Mouse (Mus musculus) induced T-regulatory cell, adult 2 months (primary cell): ENCODE measurements at regions not wholly inside any gene's neighbourhood (a gene's known extent, or its start where the extent isn't known, plus 50 kb on each side); places are given as distances from the start of the nearest gene placed in this dataset.

ENCODE experiments used
- DNase-seq: peaks from one replicate; pipeline ENCODE4 v3.0.0-alpha.2; 2012; ENCODE audit warnings: low read depth

DNA sequence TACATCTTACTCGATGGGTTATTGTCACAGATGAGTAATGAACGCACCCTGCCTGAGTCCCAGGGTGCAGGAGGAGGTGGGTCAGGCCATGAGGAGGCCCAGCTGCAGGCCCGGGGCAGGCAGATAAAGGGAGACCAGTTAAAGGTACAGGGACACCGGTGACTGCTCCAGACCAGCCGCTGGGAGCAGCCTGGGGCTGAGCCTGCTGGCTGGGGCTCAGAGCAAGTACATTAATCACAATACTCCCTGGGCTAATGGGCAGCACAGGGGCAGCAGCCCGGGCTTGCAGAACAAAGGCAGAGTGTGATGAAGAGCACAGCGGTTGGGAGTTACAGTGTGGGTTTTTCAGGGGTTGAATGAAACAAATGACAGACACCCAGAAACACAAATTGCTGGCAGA is 154.4 kb upstream of the Rnf219 start:
- no peak for DNase-seq

DNA sequence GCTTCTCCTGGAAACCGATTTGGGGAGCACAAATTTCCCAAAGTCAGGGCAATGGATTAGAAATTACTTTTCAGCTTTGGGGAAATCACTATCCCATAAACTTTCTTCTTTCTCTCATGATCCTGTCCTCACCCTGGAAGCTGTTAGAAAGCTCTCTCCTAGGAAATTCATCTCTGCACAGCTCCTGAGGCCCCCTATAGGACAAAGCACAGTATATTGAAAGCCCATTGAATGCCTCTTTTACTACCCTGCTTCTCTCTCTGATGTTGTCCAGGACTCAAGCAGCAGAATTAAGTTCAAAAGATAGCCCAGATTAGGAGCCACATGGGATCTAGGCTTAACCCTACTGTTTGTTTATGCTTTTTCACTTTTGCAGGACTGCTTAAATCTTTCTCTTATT is 139.3 kb upstream of the Rnf219 start:
- DNase-seq, result no peak

DNA sequence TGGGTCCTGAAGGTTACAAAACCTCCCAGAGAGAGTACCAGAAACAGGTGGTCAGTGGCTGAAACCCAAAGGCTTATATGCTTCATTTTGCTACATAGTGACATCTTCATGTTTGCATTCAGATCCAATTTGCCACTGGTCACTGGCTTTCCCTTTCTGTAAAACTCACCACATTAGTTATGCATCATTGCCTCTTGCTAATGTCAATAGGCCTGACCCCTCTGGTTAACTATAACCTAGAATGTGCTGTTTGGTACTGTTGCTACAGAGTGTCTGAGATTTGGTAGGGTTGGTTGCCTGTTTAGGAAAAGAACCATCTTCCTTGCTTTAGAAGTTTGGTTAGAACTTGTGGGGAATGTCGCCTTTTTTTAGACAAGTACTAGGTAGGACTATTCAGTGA is 136.3 kb upstream of the Rnf219 start:
- no peak for DNase-seq

DNA sequence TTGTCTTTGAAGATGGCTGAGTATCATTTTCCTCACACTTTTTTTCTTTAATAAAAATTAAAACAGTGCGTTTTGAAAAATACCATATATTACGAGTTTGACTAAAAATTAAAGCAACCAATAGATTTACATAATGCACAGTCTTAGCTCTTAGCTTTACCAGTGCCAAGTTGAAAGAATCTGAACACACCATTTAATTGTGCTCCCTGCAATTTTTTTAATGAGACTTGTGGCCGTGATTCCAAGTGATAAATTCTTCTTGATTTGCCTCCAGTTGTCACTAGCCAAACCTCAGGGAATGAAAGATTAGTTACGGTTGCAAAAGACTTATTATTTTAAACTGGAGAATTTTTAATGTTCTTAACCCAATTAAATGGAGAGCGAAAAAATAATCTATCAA is 127.5 kb upstream of the Rnf219 start:
- no peak for DNase-seq

DNA sequence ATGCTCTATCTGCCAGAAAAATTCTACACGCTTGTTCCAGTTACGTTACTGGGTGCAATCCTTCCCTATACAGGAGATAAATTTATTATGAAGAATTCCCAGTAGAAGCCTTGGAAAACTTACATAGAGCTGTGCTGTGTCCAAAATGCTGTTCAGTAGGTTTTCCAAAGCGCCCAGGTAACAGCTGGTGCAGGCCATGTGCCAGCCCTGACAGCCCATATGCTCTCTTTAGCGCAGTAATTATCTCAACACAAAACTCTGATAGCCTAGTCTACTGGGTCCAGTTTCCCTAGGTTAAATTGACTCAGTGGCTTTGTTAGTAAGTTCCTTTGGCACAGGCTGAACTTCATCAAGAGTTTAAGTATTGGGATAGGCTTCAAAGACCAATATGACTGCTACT is 122.2 kb upstream of the Rnf219 start:
- no peak for DNase-seq

DNA sequence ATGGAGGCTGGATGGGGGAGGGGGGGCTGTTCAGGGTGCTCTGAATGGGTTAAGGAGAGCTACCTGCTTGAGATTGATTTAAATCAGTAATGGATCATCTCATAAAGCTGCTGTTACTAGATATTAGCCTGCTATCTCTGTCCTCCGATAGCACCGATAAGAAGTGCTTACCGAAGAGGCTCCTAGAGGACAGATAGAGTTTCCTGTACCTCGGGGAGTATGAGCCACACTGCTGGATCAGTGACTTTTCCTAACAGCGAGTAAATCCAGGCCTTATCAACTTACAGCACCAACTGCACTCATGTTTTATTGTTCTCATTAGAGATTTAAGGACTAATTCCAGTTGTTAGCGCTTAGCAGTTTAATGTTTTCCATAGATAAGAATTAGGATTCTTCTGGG is 120.3 kb upstream of the Rnf219 start:
- DNase-seq, result no peak

DNA sequence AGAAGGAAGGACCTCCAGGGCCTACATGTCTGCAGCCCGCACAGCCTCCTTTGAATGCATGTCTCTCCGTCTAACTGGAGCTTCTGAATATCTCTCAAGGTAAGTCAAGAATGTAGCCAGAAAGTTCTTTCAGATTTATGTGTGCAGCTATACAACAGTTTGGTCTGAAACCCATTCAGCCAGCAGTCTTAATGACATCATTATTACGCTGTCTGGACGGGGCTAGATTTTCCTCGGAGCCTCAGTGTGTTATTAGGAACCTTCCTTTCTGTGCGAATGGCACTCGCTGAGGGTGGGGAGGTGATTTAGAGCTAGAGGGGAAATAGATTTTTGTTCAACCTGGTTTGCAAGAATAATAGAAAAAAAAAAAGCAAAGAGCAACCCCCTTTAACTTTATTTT is 116.9 kb upstream of the Rnf219 start:
- DNase-seq, result no peak

DNA sequence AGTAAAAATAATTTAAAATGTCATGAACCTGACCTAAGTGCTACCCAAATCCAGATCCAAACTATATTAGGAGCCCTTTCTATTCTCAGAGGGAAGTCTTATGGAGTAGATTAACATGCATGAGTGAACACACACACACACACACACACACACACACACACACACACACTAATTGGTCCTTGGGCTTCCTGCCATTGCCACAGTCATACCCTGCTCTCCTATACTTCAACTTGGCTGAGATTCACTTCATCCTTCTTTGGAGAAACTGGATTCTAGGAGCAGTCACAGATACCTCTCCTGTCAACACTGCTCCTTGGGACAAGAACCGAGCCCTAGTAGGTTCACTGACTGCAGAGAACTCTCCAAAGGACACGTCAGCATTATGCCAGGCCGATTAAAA is 89.0 kb upstream of the Rnf219 start:
- DNase-seq, result no peak

DNA sequence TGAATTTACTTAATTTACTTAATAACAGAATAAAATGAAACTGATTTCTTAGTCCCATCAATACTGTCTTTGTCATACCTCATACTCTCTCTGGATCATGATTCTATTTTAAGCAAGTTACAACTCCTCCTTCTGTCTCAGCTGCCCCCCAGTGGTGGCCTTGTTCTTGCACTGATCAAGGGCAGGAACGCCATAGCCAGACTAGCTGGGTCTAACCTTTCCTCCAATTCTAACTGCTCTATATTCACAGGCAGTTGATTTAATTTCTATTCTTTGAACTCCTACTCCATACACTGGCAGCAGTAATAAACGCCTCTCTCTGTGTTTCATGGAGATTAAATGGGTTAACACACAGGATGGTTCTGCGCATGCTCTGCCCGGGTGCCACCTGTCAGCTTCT is 87.9 kb upstream of the Rnf219 start:
- no peak for DNase-seq

DNA sequence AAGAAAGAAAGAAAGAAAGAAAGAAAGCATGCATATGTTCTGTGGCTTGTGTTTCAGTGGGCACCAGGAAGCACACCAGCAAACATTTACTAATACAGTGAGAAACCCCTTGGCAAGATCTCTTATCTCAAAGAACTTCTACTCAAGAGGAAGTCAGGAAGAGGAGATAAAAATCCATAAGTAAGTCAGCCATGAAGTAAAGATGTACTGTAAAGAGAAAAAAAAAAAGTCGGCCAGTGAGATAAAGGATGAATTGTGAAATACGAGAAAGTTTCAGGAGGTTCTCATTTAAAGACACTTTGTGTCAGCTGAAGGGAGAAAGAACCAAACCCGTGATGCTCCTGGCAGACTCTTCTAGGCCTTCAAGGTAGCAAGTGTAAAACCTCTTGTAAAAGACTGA is 72.4 kb upstream of the Rnf219 start:
- no peak for DNase-seq
